Mouse (Mus musculus) CH12.LX (cell line): ENCODE results near the gene Bclaf1. TPM values are rescaled to one million over a fixed set of nuclear protein-coding genes. Genes with fewer than 3 reads are reported as not detected.
A peak's percentile ranks its signal among the peaks of the same experiment; 100 is the strongest.

Source experiments
- DNase-seq: peaks from one replicate; pipeline ENCODE4 v3.0.0-alpha.2; 2013; ENCODE audit errors: extremely low read depth
- H3K27ac ChIP-seq: 2 replicates; pipeline ENCODE4 v1.5.1; 2012; ENCODE audit warnings: low read depth, mild to moderate bottlenecking, control low read depth, moderate library complexity; ENCODE audit not compliant: insufficient read depth
- H3K27me3 ChIP-seq: replicated peaks from 2 replicates; pipeline ENCODE3; 2012; ENCODE audit warnings: inconsistent platforms
- H3K36me3 ChIP-seq, 2 experiments: replicated peaks in 1 of 2; 2 replicates each; pipeline versions ENCODE3 to v1.6.1; 2012; ENCODE audit warnings: inconsistent platforms in 1 of 2, low read length in 1 of 2, mild to moderate bottlenecking in 1 of 2, mixed read lengths in 1 of 2, moderate library complexity in 1 of 2; ENCODE audit not compliant: control insufficient read depth in 1 of 2, insufficient read depth in 1 of 2
- H3K4me1 ChIP-seq, 2 experiments: 2 replicates each; pipeline ENCODE4 v1.6.1; 2012; ENCODE audit warnings: inconsistent platforms in 1 of 2, moderate library complexity in 1 of 2; ENCODE audit not compliant: insufficient read depth in 2 of 2, control insufficient read depth in 1 of 2
- H3K4me2 ChIP-seq: 2 replicates; pipeline ENCODE4 v1.6.1; 2012; ENCODE audit warnings: low read depth, mild to moderate bottlenecking, control low read depth; ENCODE audit not compliant: poor library complexity, insufficient read depth, severe bottlenecking
- H3K4me3 ChIP-seq, 3 experiments: fragments of 150-350 bp in 1 of 3; sonication (generic) in 1 of 3; replicated peaks in 1 of 3; 2 replicates each; pipeline versions ENCODE3 to v1.5.1; 2011 to 2012; ENCODE audit warnings: low read depth in 2 of 3, low read length in 2 of 3, mild to moderate bottlenecking in 2 of 3, moderate library complexity in 2 of 3, control low read depth in 1 of 3, improper control_type of control experiment in 1 of 3, inconsistent platforms in 1 of 3, mixed read lengths in 1 of 3; ENCODE audit not compliant: poor library complexity in 1 of 3
- H3K79me2 ChIP-seq: replicated peaks from 2 replicates; pipeline ENCODE4 v1.6.1; 2012; ENCODE audit warnings: mild to moderate bottlenecking, moderate library complexity; ENCODE audit not compliant: control insufficient read depth, poor library complexity, insufficient read depth, severe bottlenecking; ENCODE audit errors: extremely low read depth
- H3K9ac ChIP-seq: 2 replicates; pipeline ENCODE4 v1.6.1; 2012; ENCODE audit warnings: low read depth, mild to moderate bottlenecking, control low read depth, moderate library complexity; ENCODE audit not compliant: insufficient read depth
- H3K9me3 ChIP-seq: replicated peaks from 2 replicates; pipeline ENCODE3; 2012; ENCODE audit warnings: low read length, inconsistent platforms, mixed read lengths
- BHLHE40 ChIP-seq: IDR thresholded peaks from 2 replicates; pipeline ENCODE4 v1.6.1; 2011; ENCODE audit warnings: mild to moderate bottlenecking, low read depth, low read length, improper control_type of control experiment
- CTCF ChIP-seq, 2 experiments: IDR thresholded peaks in 1 of 2; conservative IDR thresholded peaks in 1 of 2; 2 replicates each; pipeline ENCODE4 v1.5.1; 2011 to 2012; ENCODE audit warnings: low read depth in 2 of 2, low read length in 2 of 2, improper control_type of control experiment in 1 of 2, inconsistent platforms in 1 of 2, mild to moderate bottlenecking in 1 of 2, moderate library complexity in 1 of 2
- ELF1 ChIP-seq: IDR thresholded peaks from 2 replicates; pipeline ENCODE4 v1.6.1; 2014; ENCODE audit warnings: low read depth, mild to moderate bottlenecking, inconsistent platforms, low read length, improper control_type of control experiment
- EP300 ChIP-seq: IDR thresholded peaks from 2 replicates; pipeline ENCODE4 v1.6.1; 2011; ENCODE audit warnings: low read length, improper control_type of control experiment
- ETS1 ChIP-seq: conservative IDR thresholded peaks from 2 replicates; pipeline ENCODE4 v1.6.1; 2012; ENCODE audit warnings: low read depth, mild to moderate bottlenecking, inconsistent platforms, low read length, improper control_type of control experiment, moderate library complexity
- GABPA ChIP-seq: IDR thresholded peaks from 2 replicates; pipeline ENCODE4 v1.6.1; 2012; ENCODE audit warnings: low read depth, low read length, improper control_type of control experiment, inconsistent platforms; ENCODE audit not compliant: insufficient replicate concordance
- JUN ChIP-seq: IDR thresholded peaks from 2 replicates; pipeline ENCODE4 v1.6.1; 2011; ENCODE audit warnings: low read depth, mild to moderate bottlenecking, low read length, improper control_type of control experiment, moderate library complexity; ENCODE audit not compliant: insufficient read depth
- JUND ChIP-seq: conservative IDR thresholded peaks from 2 replicates; pipeline ENCODE4 v1.6.1; 2011; ENCODE audit warnings: low read depth, low read length, improper control_type of control experiment
- KAT2A ChIP-seq: IDR thresholded peaks from 2 replicates; pipeline ENCODE4 v1.6.1; 2012; ENCODE audit warnings: low read length, improper control_type of control experiment, inconsistent platforms; ENCODE audit not compliant: insufficient replicate concordance
- MAFK ChIP-seq: IDR thresholded peaks from 2 replicates; pipeline ENCODE4 v1.6.1; 2011; ENCODE audit warnings: low read length, improper control_type of control experiment; ENCODE audit not compliant: insufficient replicate concordance
- MAZ ChIP-seq: IDR thresholded peaks from 2 replicates; pipeline ENCODE4 v1.6.1; 2012; ENCODE audit warnings: low read depth, mild to moderate bottlenecking, inconsistent platforms, low read length, improper control_type of control experiment, moderate library complexity
- MEF2A ChIP-seq: IDR thresholded peaks from 2 replicates; pipeline ENCODE4 v1.6.1; 2014; ENCODE audit warnings: low read depth, mild to moderate bottlenecking, inconsistent platforms, low read length, improper control_type of control experiment, borderline replicate concordance
- MXI1 ChIP-seq: IDR thresholded peaks from 2 replicates; pipeline ENCODE4 v1.6.1; 2011; ENCODE audit warnings: mild to moderate bottlenecking, low read depth, low read length, improper control_type of control experiment
- NELFE ChIP-seq: IDR thresholded peaks from 2 replicates; pipeline ENCODE4 v1.6.1; 2011; ENCODE audit warnings: low read depth, low read length, improper control_type of control experiment
- NRF1 ChIP-seq: IDR thresholded peaks from 2 replicates; pipeline ENCODE4 v1.6.1; 2014; ENCODE audit warnings: low read depth, mild to moderate bottlenecking, inconsistent platforms, low read length, improper control_type of control experiment, moderate library complexity
- RAD21 ChIP-seq: IDR thresholded peaks from 2 replicates; pipeline ENCODE4 v1.6.1; 2011; ENCODE audit warnings: low read depth, mild to moderate bottlenecking, low read length, improper control_type of control experiment, moderate library complexity
- SIN3A ChIP-seq: IDR thresholded peaks from 2 replicates; pipeline ENCODE4 v1.6.1; 2012; ENCODE audit warnings: low read length, improper control_type of control experiment, inconsistent platforms
- TCF12 ChIP-seq: IDR thresholded peaks from 2 replicates; pipeline ENCODE4 v1.6.1; 2014; ENCODE audit warnings: low read depth, mild to moderate bottlenecking, inconsistent platforms, low read length, improper control_type of control experiment
- UBTF ChIP-seq: IDR thresholded peaks from 2 replicates; pipeline ENCODE4 v1.6.1; 2012; ENCODE audit warnings: low read depth, mild to moderate bottlenecking, inconsistent platforms, low read length, improper control_type of control experiment, moderate library complexity
- USF2 ChIP-seq: conservative IDR thresholded peaks from 2 replicates; pipeline ENCODE4 v1.6.1; 2011; ENCODE audit warnings: low read depth, low read length, improper control_type of control experiment
- ZKSCAN1 ChIP-seq: IDR thresholded peaks from 2 replicates; pipeline ENCODE4 v1.6.1; 2012; ENCODE audit warnings: low read depth, inconsistent platforms, low read length, improper control_type of control experiment, borderline replicate concordance
- ZMIZ1 ChIP-seq: IDR thresholded peaks from 2 replicates; pipeline ENCODE4 v1.6.1; 2012; ENCODE audit warnings: low read depth, mild to moderate bottlenecking, inconsistent platforms, low read length, improper control_type of control experiment
- ZNF384 ChIP-seq: IDR thresholded peaks from 2 replicates; pipeline ENCODE4 v1.6.1; 2012; ENCODE audit warnings: low read depth, low read length, improper control_type of control experiment, inconsistent platforms
- dilution Hi-C: fragments of 300-500 bp; cut with MboI; formaldehyde crosslinking; loops from 2 replicates; pipeline ENCODE4 v1.14.3; 2020; ENCODE audit warnings: low sequenced_read_pairs; ENCODE audit not compliant: extremely low pct_unique_long_range_greater_than_20kb, extremely low pct_ligation_motif_present
- in situ Hi-C: fragments of 300-500 bp; cut with MboI; formaldehyde crosslinking; loops from 3 replicates; pipeline ENCODE4 v1.14.3; 2019; ENCODE audit warnings: low sequenced_read_pairs, low pct_ligation_motif_present, low pct_unique_long_range_greater_than_20kb, mixed read lengths
- polyA plus RNA-seq: library from polyadenylated mRNA; unstranded; fragments of >175 nt; gene quantifications from 2 replicates; pipeline ENCODE4 v1.2.1, GENCODE M21; 2012; ENCODE audit warnings: low read depth; ENCODE audit not compliant: insufficient read length
- total RNA-seq, 2 experiments: library from RNA; depleted of rRNA; stranded (reverse); fragments of 300-350 nt in 1 of 2; fragments of >200 nt in 1 of 2; gene quantifications; 2 replicates each; pipeline ENCODE4 v1.2.3; 2012 to 2014

The Bclaf1 gene
- total and polyA plus RNA-seq, 3 experiments = 84.2 to 242 (median 186) TPM

DNA sequence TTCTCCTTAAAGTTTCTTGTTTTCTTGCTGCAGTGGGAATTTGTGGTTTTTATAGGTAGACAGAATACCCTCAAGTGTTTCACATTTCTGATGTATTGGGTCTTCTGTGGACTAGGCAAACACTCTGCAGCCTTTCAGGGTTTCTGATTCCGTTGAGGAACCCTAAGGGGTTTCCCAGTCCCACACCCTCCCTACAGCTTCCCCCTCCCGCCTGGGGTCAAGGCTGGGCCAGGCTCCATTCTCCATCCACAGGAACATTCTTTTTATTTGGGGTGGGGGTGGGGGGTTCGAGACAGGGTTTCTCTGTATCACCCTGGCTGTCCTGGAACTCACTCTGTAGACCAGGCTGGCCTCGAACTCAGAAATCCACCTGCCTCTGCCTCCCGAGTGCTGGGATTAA lies 13.2 kb upstream of the Bclaf1 start:
- H3K4me1 ChIP-seq = no peaks in the 10 kb centered on the region
- dilution Hi-C loops = no loop called here
- in situ Hi-C loops = no loop called here

DNA sequence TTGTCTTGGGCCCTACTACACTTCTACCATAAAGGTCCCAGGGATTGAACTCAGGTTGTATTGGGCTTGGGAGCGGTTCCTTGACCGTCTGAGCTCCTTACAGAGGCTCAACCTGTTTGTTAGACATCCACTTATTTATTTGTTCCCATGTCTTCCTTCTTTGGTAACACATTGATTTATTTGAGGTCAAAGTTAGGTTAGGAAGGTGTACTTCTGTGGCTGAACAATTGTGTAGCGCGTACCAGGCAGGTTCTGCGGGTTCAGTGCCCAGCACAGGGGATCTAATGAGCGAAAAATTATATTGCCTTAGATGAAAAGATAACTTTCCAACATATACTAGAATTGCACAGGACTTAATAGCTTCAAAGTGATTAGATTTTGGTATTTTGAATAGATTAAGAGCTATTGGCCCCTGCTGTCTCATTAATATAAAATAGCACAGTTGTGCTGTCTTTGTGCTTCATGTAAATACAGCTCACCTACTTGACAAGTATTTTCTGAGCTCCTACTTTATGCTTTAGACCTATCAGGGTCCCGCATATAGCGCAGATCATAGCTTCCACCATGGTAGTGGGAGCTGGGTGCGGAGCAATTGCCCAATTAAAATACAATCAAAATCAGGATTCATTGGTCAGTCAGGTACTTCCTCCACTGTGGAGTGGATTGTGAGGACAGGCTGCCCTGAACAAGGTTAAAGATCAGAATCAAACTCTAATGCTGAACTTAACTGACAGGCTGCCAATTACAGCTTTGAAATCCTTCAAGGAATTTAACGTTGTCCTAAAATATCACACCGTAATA lies 1.1 kb upstream of the Bclaf1 start:
- H3K9me3 ChIP-seq = no peaks in the 10 kb centered on the region
- peaks cover 0 to 2% of the 10 kb centered on the region in 2 experiments for H3K36me3 ChIP-seq
- peaks cover 2 to 14% of the 10 kb centered on the region in 2 experiments; a peak in 2 of 4 replicates for H3K4me1 ChIP-seq
- H3K9ac ChIP-seq = peak overlapping the region; percentile 94
- no peak for DNase-seq
- peak overlapping the region; percentile 85 for H3K4me2 ChIP-seq
- peak overlapping the region; percentile 55 to 87 (median 70) for H3K4me3 ChIP-seq
- in situ Hi-C loops = no loop called here
- dilution Hi-C loops = no loop called here
- TF ChIP-seq JUN = no peak
- TF ChIP-seq MXI1 = no peak
- TF ChIP-seq BHLHE40 = no peak
- no peak for TF ChIP-seq EP300
- TF ChIP-seq CTCF (conservative IDR thresholded peaks at IDR 0.05 in 1 of 2, IDR thresholded peaks at IDR 0.05 in 1 of 2; ENCODE audit: low read depth in 2 of 2, low read length in 2 of 2) = no peak
- TF ChIP-seq GABPA = no peak
- no peak for TF ChIP-seq SIN3A
- TF ChIP-seq ZNF384 = no peak
- TF ChIP-seq NELFE = no peak
- TF ChIP-seq ZKSCAN1 = no peak
- TF ChIP-seq KAT2A = no peak
- no peak for TF ChIP-seq ETS1
- no peak for TF ChIP-seq RAD21
- TF ChIP-seq NRF1 = no peak
- TF ChIP-seq MEF2A = no peak
- TF ChIP-seq, all 38 proteins: peak for 0
- Histone ChIP-seq H3K79me2 (peaks cover 28% of the 10 kb centered on the region), H3K27me3 (no peaks in the 10 kb centered on the region), H3K27ac (peak overlapping the region; percentile 98)

More for the DNA sequence above, 13.2 kb upstream of the Bclaf1 start:
- Histone ChIP-seq H3K4me3 (no peak overlapping the region), H3K36me3 (no peaks in the 10 kb centered on the region), H3K27ac (no peak overlapping the region), H3K9ac (no peak overlapping the region), H3K4me2 (no peak overlapping the region), H3K9me3 (no peaks in the 10 kb centered on the region)
- no peak for TF ChIP-seq TCF12
- TF ChIP-seq SIN3A = no peak
- TF ChIP-seq CTCF (conservative IDR thresholded peaks at IDR 0.05 in 1 of 2, IDR thresholded peaks at IDR 0.05 in 1 of 2; ENCODE audit: low read depth in 2 of 2, low read length in 2 of 2) = no peak
- no peak for TF ChIP-seq ZKSCAN1
- TF ChIP-seq BHLHE40 = no peak
- TF ChIP-seq JUND = no peak
- no peak for TF ChIP-seq EP300
- no peak for TF ChIP-seq MAFK
- no peak for TF ChIP-seq MEF2A
- no peak for TF ChIP-seq GABPA
- TF ChIP-seq UBTF = no peak
- TF ChIP-seq ELF1 = no peak
- TF ChIP-seq USF2 = no peak
- TF ChIP-seq MXI1 = no peak
- no peak for TF ChIP-seq JUN
- TF ChIP-seq ZMIZ1 = no peak
- no peak for TF ChIP-seq MAZ
- TF ChIP-seq, all 38 proteins: peak for 0
- no peaks in the 10 kb centered on the region for H3K79me2 ChIP-seq
- no peaks in the 10 kb centered on the region for H3K27me3 ChIP-seq
- DNase-seq = no peak
